Mouse (Mus musculus): ENCODE measurements around the gene Fam155a.
"Not testable (repeated sequence)": the region's sequence is repeated elsewhere in the genome, so short reads cannot be mapped to it uniquely, and the experiment has no call there.

Gene Fam155a

DNA sequence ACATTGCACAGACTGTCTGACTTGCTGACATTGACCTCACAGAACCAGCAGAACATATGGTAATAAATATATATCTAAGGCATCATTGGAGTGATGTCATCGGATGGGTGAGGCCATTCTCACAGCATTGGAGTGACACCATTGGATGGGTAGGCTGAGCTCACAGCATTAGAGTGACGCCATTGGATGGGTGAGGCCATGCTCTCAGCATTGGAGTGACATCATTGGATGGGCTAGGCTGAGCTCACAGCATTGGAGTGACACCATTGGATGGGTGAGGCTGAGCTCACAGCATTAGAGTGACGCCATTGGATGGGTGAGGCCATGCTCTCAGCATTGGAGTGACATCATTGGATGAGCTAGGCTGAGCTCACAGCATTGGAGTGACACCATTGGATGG is 110.9 kb downstream of the Fam155a start:
- not testable (repeated sequence) for DNase-seq (ENCODE audit: extremely low spot score)

DNA sequence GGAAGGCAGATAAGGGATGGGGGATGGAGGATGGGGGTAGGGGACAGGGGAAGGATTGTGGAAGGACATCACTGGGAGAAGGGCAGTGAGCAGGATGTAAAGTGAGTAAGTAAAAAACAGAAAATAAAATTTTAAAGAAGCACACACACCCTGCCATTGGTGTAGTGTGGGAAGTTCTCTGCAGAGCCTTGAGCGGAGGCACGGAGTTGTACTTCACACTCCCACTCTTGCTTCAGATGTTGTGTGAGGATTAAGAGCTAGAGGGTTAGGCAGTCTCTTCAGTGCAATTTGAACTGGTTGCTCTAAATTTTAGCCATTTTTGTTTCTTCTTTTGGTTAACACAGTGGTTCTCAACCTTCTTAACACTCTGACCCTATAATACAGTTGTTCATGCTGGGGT is 114.1 kb downstream of the Fam155a start:
- DNase-seq (ENCODE audit: extremely low spot score), result no peak

GRCm38 (mm10) chr8:9654826-9655225 is 116.1 kb downstream of the Fam155a start:
- DNase-seq (ENCODE audit: extremely low spot score), result no peak

GRCm38 (mm10) chr8:9653643-9654042 is 117.3 kb downstream of the Fam155a start:
- no peak for DNase-seq (ENCODE audit: extremely low spot score)

GRCm38 (mm10) chr8:9638162-9638561 is 132.8 kb downstream of the Fam155a start:
- no peak for DNase-seq (ENCODE audit: extremely low spot score)

DNA sequence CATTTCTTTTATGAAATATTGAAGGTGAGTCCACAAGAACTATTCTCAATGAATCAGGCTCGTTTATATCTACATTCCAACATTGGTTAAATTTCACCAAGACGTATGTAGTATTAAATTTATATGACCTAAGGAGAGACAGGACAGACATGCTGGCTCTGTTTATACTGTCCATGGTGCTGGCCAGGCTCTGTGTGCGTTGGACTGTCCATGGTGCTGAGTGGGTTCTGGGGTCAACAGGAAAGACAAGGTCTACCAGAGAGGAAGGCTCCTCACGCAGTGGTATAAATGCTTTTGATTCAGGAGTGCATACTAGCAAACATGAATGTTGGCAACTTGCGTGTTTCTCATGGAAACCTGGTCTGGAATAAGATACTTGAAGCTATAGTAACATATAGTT is 135.7 kb downstream of the Fam155a start:
- DNase-seq (ENCODE audit: extremely low spot score), result peak; percentile 36

DNA sequence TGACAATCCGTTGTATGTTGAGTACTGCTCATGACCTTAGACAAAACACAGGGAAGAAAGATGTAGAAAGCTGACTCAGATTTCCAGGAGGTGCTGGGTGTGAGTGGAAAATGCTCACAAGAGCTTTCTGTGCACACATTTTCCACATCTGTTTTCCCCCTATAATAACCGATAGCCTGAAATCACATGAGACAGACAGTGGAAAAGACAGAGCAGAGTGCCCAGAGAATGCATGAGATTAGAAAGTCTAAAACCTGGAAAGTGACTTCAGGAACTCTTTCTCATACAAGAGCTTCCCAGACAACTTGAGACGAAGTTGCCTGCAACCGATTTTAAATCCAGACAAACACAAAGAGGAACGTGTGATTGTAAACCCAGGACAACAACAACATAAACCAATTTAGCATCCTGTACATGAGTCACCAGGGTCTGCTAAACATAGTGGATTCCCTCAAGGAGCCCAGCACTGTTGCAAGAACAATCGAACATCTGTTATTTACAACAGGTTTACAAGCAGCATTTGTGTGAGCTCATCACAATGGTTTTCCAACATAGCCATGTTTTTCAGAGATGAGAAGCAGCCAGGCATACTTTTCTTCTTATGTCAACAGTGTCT is 163.8 kb downstream of the Fam155a start:
- no peak for DNase-seq (ENCODE audit: extremely low spot score)

GRCm38 (mm10) chr8:9596003-9596402 is 175.0 kb downstream of the Fam155a start:
- DNase-seq (ENCODE audit: extremely low spot score), result no peak

DNA sequence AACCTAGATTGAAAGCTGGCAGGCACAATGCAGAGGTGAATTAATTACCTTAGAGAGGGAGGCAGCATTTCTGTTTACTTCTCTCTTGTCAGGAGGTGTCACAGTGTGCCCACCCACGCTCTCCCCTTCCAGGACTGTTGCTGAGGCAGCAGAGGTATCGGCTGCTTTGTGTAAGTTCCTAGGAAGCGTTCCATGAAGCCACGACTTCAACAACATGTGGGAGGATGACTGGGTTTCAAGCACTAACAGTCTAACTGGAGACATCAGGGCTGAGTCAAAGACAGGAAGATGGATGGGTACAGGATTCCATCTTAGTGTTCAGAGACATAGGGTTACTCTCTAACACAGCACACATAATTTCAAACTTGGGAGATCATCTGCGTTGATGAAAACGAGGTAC is 189.1 kb downstream of the Fam155a start:
- no peak for DNase-seq (ENCODE audit: extremely low spot score)

DNA sequence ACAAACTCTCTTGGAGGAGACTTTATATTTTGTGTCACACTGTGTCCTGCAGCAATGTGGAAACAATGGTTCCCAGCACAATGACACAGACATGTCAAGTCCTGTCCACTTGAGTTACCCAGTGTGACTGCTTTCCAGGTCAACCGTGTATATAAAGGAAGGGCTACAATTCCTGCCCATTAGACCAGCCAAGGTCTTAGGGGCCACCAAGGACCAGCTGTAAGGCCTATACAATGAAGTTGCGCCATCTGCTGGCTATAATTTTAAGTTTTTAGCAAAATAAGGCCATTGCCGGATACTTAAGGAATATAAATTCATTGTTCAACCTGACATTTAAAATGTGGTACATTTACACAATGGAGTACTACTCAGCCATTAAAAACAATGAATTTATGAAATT is 190.8 kb downstream of the Fam155a start:
- DNase-seq (ENCODE audit: extremely low spot score), result peak; percentile 24

- DNase-seq (ENCODE audit: extremely low spot score), result no peak
These were observed 199.0 kb downstream of the Fam155a start for GRCm38 (mm10) chr8:9571977-9572376.

DNA sequence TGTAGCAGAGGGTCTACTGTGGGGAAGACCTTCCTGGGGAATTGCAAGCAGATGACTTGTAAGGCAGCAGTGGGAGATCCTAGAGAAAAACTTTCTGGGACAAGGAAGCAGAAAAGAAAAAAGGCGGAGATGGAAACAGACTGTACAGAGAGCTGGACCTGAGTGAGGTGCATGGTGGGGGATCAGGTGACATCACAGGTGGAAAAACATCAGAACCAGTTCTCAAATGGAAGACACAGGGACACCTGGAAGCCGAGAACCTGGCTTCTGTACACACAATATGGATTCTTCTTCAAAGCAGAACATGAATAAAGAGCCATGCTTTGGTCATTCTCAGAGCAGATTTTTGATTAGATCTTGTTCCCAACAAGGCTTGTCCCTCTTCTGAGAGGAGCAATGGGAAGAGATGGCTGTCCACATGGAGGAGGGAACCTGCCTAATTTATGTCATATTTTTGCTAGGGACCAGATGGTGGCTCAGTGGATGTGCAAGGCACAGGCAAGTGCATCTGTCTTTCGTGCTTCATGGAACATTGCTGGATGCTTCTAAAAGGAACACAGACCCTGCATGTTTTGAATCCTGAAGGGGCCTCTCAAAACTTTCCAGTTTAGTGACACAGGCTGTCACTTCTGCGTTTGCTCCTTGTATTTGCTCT is 201.3 kb downstream of the Fam155a start:
- no peak for DNase-seq (ENCODE audit: extremely low spot score)

DNA sequence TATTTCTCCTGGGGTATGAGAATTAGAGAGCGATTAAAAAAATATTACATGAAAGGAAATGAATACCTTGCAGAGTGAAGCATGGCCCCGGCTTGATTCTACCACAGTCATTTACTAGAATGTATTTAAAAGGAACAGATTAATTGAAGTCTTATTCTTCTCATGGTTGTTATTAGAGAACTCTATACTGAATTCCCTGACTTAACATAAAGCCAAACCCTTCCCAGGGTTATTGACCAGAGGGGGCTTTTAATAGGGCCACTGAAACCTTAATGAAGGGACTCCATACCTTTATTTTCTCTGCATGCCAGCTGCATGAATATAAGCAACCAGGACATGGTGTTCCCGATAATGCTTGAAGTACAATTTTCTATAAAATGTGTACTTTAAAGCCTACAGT is 221.8 kb downstream of the Fam155a start:
- no peak for DNase-seq (ENCODE audit: extremely low spot score)

DNA sequence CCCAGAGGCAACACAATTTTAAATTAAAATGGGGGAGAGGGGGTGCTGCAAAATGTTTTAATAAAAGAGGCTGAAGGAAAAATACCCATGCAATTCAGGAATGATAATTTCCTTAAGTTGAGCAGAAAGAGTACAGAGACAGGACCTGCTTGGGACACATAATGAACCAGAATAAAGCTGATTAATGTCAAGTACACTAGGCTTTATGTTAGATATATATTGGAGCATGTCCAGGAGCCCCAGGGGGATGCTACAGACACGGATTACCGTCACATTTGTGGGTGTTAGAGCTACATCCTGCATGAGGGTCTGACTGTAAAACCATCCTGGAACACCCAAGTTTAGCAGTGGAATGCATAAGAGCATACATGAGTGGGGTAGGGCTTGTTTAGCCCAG is 223.4 kb downstream of the Fam155a start:
- DNase-seq (ENCODE audit: extremely low spot score), result no peak

DNA sequence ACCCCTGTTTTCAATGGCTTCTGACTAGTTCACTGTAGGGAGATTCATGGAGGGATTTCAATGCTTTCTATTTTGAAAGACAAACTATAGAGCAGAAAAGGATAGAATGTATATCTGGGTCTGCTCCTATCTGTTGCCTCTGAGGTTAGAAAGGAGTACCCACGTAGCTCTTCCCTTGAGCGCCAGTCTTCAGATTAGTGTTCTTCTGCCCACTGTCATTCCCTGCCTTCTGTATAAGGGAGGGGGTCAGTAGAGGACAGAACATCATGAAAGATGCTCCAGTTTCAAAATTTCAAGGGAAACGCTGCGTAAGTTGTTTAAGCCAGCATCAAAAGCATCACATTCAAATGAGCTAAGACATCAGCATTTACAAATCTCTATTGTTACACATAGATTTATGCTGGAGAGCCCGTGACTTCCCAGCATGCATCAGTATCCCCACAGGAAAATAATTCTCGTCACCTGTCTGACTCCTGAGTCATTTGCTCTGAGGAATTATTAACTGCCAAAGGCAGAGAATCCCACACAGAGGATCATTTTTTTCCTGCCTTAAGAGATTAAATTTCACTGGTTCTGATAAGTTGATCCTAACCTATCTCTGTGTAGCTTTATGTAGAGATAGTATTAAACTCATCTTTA is 223.9 kb downstream of the Fam155a start:
- no peak for DNase-seq (ENCODE audit: extremely low spot score)

GRCm38 (mm10) chr8:9546429-9546828 is 224.5 kb downstream of the Fam155a start:
- DNase-seq (ENCODE audit: extremely low spot score), result no peak

DNA sequence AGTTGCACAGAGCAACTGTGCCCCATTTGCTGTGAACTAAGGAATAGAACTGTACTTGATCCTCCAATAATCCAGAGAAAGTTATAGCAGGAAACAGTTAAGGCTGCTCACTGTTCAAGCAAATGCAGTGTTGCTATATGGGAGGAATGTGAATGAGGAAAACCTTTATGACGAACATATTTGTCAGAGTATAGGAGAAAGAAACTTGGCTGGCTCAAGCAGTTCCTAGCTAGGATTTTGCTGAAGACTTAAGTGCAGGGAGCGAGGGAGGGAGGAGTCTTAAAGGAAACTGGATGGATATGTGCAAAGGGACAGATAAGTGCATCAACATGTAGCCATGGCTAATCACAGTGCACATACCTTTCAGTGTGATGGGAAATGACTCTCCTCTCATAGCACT is 225.3 kb downstream of the Fam155a start:
- DNase-seq (ENCODE audit: extremely low spot score), result no peak

DNA sequence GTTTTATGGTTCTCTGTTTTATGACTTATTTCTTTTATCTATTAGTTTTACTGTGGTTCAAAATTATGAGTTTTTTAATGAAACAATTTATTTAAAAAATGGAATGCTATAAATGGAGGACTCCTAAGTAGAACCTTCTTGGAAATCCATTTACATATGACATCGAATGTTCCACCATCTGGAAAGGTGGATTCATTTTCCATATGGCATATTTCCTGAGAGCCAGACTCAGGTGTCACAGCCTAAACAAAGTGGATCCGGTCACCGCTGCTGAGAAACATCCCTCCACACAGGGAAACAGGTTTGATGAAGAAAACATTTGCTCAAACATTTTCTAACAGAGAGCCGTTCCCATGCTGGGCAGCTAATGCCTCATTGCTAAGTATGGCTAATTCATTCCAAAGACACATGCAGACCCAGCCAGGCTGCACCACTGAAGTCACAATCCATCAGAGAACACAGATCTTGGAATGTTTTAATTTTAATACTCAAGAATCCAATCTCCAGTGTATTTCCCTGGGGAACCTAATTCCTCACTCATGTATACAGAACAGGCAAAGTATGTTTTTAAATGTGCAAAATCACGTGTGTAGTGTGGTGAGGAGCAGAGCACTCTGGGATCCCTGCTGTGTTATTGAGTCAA is 235.1 kb downstream of the Fam155a start:
- no peak for DNase-seq (ENCODE audit: extremely low spot score)

GRCm38 (mm10) chr8:9526515-9526914 is 244.4 kb downstream of the Fam155a start:
- no peak for DNase-seq (ENCODE audit: extremely low spot score)

- no peak for DNase-seq (ENCODE audit: extremely low spot score)
These were observed 249.4 kb downstream of the Fam155a start for GRCm38 (mm10) chr8:9521577-9521976.

DNA sequence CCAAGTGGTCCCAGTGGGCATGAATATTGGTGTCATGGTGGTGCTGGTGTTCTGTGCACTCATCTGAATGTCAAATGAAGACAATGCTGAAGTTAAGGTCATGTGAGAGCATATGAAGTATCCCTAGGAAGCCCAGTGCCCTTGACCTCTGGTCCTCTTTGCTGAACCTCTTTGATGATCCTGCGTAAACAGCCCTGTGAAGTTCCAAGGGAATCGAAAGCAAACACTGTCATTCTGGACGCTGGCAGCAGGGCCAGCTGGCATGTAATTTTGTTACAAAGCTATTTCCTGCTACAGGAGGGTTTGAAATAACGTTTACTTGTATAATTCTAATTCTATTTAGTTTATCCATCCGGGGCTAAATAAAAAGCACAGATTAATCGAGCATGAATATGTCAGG is 270.2 kb downstream of the Fam155a start:
- no peak for DNase-seq (ENCODE audit: extremely low spot score)

- DNase-seq (ENCODE audit: extremely low spot score), result no peak
These were observed 276.7 kb downstream of the Fam155a start for GRCm38 (mm10) chr8:9494225-9494598.

Data from embryo, embryonic 9.5 days (tissue).